Mouse (Mus musculus): ENCODE data around the gene Otub1.
A peak's percentile ranks its signal among the peaks of the same experiment; 100 is the strongest.

The Otub1 gene

DNA sequence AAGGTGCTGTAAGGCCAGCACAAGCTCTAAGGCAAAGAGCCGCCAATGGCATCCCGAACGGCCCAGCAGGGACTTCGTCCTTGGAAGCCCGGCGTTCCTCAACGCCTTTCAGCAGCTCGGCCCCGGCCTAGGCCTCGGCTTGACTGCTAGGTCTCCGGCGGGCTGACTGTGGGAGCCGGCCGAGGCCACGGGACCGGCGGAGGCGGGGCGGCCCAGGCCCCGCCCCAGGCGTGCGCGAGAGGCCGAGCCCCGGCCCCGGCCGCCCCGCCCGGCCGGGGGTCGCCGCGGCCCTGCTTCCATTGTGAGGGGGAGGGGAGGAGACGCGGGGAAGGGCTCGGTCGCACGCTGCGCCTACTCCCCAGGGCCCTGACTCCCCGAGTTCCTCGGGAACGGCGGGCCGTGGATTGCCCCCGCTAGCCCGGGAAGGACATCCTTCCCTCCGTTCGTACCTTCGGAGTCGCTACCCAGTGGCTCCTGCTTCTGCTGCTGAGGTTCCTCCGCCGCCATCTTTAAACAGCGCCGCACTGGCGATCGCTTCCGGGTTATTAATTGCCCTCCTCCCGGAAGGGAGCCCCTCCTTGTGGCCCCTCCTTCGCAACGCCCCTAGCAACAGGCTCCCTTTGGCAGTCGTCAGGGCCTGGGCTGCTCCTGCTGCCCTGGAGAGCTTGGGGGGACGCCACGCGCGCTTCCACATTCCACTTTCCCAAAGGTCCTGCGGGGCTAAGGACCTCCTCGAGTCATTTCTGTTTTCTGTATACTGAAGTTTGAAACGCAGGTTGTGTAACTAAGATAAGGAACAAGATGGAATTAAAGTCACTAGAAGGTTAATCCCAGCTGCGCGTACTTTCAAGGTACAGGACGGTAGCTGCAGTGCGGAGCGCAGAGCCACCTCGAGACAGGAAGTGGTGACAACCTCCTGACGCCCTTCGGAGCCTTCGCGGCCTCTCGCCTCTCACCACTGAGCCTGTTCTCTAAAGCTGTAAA is at the start of gene Otub1:
TSS of gene Otub1 (minus strand) at position 564 of the 984 bp plus-strand sequence.
- peak; percentile 90 to 94 for DNase-seq

DNA sequence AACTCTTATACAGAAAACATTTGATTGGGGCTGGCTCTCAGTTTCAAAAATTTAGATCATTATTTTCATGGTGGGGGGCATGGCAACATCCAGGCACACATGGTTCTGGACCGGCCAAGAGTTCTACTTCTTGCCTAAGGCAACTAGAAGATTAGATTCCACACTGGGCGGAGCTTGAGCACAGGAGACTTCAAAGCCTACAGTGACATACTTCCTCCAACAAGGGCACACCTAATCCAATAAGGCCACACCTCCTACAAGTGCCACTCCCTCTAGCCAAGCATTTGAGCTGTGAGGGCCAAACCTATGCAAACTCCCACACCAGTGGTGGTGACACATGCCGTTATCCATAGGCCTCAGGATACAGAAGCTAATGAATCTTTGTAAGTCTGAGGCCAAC is 39.9 kb upstream of the Otub1 start:
- no peak for DNase-seq

DNA sequence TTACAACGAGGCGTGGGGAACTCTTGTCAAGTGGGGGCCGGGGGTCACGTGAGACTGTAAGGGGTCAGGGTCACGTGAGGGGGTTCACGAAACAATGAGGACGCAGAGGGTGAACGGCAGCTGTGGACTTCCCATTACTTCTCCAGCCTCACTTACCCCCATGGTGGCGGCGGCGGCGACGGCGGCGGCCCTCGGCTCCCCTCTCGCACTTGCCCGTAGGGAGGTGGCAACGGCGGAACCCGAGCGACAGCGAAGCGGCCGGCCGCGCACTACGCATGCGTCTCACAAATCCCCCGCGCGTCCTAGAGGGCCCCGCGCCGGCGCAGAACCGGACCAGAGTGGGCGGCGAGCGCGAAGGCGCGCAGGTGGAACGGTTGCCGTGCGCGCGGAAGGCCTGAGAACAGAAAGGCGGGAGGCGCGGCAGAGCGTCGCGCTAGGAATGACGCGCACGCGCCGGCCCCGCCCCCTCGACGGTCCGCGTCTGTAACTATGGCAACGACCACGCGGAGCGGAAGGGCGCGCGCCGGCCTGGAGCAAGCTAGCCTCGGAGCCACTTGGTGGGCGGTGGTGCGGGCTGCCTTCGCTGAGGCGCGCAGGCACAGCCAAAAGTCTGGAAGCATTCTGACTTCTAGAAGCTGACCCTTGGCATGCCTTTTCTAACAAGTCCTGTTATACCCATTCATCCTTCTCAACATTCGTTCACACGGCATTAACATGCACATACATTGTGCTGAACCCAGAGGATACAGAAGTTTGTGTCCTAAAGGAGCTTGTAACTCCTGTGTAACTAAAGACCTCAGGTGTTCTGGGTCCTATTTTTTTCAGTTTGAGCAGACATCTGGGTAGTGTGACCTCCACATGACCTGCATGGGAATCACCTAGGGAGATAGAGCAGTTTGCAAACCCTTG is 34.9 kb upstream of the Otub1 start, which contains the start of gene Naa40:
TSS of gene Naa40 (minus strand) at position 402 of the 909 bp plus-strand sequence.
- peak; percentile 96 to 97 for DNase-seq

DNA sequence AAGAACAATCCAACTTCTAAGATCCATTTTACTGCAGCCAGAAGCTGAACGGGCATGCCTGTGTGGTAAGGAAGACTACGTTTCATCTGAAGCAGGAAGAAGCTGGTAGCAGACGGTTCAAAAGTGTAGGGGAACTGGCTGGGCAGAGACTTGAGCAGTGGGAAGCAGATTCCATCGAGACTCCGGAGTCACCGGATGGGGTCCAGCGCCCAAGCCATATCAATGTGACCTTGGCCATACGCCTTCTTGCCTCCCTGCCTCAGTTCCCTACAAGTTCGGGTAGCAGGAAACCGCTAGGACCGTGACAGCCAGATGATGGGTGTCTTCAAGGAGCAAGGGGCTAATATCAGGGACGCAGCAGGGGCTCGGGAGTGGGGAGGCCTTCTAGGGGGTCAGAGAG is 34.2 kb upstream of the Otub1 start:
- peak; percentile 43 to 44 for DNase-seq

DNA sequence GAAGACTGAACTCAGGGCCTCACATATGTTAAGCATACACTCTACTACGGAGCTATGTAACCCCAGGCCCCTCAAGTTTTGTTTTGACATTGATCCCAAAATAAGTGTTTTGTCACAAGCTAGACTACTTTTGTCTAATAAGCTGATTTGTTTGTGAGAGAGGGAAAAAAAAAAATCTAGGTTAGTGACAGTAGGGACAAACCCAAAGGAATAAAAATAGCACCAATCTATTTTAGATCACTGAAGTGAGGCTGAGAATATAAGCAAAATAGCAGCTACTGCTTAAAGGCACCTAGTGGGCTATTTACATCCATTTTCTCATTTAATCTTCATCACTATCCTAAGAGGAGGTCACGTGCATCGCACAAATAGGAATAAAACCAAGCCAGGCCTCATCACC is 33.5 kb upstream of the Otub1 start:
- no peak for DNase-seq

DNA sequence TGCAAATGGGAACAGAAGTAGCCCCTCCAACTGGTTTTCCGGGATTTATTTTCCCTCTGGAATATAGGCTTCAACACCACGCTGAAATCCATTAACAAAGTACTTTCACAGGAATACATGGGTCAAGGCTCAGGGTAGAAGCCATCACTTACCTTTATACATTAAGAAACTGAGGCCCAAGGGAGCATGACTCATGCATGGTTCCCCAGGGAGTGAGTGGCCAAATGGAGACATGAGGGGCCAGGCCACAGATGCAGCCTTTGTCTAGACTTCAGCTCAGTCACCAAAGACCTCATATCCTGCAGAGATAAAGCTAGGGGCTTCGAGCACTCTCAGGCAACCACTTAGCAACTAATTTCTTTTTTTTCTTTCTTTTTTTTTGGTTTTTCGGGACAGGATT is 30.6 kb upstream of the Otub1 start:
- no peak for DNase-seq

DNA sequence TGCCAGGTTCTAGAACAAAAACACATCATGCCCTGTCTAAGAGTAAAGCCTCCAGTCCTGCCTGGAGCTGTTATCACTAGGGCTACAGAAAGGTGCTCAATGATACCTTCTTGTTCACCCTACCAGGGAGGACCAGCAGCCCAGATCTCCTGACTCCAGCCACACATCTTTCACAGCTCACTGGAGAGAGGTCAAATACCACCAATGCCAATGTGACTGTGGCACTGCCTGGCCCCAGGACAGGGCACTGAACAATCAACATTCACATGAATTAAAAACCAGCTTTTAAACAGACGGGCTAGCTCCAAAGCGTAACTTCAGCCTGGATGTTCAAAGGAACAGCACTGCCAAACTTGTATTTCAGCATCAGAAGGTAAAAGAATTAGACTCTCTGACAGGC is 29.9 kb upstream of the Otub1 start:
- no peak for DNase-seq

DNA sequence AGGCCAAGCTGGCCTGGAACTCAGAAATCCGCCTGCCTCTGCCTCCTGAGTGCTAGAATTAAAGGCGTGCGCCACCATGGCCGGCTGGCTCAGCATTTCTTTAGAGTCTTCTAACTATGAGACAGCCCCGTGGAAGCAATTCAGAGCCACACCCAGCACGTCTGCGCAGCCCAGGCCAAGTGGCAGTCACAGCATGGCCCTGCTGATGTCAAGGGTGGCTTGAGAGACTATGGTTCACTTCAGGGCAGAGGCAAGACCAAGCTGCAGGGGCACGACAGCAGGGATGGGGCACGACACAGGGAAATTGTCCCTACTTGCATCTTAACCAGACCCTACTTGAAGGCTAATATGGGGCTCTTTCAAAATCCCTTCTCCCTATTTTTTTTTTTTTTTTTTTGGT is 29.3 kb upstream of the Otub1 start:
- DNase-seq, result no peak

DNA sequence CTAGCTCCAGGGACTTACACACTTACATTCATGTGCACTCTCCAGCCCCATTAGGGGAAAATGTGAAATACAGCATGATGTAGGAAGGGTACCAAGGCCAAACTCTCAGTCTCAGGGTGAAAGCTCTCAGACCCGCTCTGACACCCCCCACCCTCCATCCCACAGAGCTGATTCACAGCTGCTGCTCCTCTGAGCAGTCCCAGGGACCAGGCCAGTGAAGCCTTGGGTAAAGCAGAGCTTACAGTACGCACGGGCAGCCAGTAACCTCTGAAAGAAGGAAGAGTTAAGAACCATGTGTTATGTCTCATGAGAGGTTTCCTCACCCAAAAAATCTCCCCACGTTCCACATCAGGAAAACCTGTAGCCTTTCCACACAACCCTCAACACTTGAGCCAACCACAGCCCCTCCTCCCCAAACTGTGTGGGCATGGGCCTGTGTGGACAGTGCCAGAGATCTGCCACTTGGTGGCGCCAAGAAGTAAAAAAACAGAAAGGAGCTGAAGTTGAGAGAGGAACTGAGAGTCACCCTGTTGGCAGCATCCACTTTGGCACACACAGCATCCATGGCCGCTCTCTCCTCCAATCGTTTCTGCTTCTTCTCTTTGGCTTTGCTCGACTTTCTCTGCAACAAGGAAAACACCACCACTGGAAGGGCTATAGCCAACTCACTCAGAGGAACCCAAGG is 28.6 kb upstream of the Otub1 start:
- DNase-seq, result peak; percentile 90 to 91

DNA sequence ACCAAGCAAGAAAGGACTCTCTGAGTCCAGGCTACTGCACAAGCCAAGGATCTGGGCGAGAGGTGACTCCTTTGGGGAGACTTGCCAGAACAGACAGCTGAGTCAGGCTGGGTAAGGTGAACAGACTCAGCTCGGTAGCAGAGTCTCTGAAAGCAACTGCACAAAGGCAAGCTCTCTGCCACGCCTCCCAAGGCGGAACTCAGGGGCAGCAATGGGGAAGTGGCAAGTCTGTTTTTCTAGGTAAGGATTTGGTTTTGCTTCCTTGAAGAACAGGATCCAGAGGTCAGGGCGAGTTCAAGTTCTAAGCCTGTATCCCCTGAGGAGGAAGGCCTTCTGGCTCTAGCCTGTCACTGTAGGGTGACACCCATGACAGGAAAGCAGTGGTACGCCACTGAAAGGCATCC is 20.4 kb upstream of the Otub1 start:
- no peak for DNase-seq

DNA sequence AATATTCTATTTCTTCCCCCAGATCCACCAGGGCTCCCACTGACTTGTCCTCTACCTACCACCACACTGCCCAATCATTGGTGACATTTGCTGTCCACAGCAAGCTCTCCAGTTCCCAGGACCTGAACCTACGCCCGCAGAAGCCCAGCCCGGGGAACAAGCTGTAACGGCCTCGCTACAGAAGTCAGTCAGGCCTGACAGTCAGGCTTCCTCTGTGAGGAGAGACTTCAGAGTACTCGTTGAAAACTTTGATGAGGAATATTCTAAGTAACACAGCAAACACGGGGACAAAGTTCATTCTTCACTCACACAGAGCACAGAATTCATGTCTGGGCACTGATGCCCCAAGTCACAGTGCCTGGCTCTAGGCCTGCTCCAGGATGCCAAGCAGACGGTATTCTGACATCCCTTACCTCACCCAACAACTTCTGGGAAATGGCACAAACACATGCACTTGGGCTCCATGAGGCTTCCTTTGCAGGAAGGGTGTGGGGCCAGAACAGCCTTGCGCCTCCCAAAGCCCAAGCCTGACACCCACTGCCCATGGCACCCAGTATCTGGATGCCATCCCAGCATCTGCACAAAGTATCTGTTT is 19.1 kb upstream of the Otub1 start:
- DNase-seq, result no peak

DNA sequence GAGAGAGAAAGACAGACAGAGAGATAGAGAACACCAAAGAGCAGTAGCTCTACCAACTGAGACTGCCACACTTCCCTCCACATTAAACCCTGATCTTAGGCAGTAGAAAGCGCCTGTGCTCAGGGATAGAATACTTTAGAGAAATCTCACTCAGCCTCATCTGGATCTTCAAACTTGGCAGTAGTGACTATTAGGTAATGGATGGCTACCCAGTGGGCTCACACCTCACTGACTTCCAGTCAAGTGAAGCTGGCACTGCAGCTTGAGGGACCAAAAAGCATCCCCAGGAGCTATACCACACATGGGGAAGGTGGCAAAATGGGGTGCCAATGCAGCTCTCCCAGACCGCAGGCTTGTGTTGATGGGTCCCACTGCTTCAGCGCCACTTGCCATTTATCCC is 18.1 kb upstream of the Otub1 start:
- no peak for DNase-seq

DNA sequence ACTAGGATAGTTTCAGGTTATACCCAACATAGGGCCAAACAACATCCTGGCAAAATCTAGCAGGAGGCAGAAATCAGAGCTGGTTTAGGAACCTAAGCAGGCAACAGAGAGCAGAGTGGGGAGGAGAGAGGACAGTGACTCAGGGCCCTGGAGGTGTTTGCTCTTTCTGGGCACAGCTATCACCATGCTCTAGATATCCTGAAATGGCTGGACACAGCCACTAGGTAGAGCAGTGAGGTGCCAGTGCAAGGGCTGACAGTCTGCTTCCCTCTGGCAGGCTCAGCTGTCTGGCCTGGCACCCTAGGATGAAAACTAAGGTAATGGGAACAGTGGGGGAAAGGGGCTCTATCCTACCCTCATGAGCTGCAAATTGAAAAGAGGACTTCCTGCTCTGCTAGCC is 17.4 kb upstream of the Otub1 start:
- no peak for DNase-seq

DNA sequence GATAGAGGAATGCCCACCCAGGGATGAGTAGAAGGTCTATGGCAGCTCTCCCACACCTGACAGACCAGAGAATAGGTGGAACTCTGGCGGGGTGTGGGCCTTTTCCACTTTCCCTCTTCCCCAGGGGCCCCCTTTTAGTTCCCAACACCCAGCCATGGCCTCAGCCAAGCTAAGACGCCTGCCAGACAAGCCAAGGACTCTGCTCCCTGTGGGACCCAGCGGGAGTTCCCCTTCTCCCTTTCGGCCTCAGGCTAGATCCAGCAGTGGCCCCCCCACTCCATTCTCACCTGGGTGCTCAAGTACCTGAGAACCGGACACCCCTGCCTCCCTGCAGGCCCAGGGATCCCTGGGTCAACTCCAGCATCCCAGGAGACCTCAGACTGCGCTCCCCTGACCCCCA is 16.1 kb upstream of the Otub1 start:
- no peak for DNase-seq

DNA sequence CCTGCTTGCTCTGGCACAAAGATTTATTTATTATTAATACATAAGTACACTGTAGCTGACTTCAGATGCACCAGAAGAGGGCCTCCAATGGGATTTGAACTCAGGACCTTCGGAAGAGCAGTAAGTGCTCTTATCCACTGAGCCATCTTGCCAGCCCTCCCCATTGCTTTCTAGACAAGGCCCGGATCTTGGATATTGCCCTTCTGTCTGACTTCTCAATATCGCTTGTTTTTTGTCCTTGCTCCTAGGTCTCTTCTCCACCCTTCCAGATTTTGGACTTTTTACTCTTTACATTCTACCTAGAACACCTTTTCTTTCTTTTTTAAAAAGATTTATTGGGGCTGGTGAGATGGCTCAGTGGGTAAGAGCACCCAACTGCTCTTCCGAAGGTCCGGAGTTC is 12.6 kb upstream of the Otub1 start:
- DNase-seq, result no peak

DNA sequence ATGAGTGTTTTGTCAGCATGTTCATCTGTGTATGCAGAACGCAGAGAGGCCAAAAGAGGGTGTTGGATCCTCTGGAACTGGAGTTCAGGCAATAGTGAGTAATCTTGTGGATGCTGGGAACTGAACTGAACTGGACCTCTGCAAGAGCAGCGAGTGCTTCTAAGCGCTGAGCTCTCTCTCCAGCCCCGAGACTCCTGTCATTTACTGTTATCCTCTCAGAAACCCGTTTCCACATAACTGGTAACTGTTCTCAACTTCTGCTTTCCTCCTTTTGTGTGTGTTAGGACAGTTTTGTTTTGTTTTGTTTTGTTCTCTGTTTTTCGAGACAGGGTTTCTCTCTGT is 11.8 kb upstream of the Otub1 start:
- no peak for DNase-seq

DNA sequence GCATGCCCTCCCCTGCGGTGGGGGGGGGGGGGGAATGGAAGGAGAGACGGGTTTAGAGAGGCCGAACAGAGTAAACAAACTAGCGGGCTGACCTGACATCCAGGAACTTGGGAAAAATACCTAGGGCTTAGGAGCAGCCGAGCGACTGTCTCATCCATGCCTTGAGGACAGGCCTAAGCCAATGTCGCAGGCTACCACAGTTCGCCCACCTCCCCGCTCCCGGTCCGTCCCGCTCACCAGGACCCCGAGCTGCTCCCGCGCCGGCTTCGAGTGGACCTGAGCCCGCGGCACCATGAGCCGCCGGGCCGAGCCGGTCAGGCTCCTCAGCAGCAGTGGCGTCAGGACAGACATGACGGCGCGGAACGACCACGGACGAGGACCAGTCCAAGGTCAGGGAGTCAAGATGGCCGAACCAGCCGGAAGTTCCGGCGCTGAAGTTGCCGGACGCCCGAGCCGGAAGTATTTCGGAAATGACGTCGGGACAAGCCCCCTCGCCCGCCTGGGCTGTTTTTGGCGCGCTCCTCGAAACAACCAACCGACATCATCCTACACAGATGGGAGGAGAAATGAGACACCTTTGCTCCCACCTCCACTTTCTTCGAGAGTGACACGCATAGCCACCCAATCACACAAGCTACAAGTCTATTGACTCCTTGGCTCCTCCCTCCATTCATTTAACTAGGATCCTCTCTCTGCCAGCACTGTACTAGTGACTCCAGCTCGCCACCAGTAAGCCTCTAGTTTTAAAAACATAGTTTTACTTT is 11.2 kb upstream of the Otub1 start, which contains the start of gene Cox8a:
TSS of gene Cox8a (minus strand) at position 455 of the 764 bp plus-strand sequence.
- peak; percentile 97 to 98 for DNase-seq

DNA sequence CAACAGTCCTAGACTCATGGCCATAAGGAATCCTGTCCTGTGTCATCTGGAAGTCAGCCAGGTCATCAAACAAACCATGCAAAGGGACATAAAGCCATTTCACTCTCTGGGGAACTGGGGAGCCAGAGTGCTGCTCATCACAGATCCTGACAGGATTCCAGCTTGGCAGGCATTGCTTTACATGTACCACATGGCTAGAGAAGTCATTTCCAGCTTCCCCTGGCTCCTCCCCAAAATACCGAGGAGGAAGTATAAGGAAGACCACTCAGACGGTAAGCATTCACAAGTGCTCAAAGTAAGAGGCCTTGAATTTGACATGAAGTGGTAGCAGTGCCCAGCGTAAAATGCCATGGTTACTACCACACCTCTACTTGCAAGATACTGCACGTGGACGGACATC is 8.4 kb upstream of the Otub1 start:
- DNase-seq, result peak; percentile 77 to 79

DNA sequence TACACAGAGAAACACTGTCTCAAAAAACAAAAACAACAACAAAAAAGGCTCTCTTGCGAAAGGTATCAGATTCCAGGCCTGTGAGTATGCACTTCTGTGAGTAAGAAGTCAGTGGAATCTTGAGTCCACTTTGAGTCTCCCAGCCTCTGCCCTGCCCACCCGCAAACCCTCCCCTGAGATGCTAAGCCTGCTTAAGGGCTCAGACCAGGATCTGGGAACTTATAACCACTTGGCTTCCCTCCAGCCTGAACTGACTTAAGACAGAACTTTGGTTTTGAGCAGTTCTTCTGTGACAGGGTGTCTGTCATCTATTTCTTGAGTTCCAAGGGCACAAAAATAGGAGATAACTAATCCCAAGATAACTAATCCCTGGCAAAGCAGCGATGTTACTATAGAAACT is 6.9 kb upstream of the Otub1 start:
- no peak for DNase-seq

DNA sequence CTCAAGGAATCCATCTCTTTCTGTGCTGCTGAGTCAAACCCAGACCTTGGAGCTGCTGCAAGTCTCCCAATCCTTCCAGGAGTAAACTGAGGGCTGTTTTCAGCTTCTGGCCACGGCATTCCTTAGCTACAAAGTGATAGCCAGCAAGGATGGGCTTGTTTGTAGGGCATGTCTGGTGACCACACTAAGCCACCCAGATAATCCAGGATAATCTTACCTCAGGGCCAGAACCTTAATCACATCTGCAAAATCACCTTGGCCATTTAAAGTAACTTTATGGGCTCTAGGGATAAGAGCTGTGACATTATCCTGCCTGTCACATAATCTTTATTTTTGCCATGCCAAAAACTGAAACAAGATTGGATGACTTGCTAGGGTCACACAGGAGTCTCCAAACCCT is 6.1 kb upstream of the Otub1 start:
- DNase-seq, result no peak

DNA sequence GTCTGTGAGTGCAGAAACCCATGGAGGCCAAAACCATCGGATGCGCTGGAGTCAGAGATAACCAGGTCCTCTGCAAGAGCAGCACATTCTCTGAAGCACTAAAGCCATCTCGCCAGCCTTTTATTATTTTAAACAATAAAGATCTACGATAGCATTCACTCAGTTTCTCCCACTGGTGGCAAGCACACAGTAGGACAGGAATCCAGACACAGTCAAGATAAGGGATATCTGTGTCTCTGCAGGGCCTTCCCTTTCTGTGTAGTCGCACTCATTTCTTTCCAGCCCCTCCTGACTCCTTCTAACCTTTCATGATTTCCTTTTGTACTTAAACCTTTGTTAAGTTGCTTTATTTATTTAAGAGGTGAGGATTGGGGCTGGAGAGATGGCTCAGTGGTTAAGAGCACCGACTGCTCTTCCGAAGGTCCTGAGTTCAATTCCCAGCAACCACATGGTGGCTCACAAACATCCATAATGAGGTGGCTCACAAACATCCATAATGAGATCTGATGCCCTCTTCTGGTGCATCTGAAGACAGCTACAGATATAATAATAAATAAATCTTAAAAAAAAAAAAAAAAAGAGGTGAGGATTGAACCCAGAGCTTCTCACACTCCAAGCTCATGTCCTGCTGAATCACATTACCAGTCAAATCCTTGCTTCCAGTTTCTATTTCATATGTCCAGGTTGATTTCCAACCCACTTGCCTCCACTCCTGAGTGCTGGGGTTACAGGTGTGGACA is 4.0 kb upstream of the Otub1 start:
- no peak for DNase-seq

Data from cerebellum, postnatal 14 days (tissue).